Mouse (Mus musculus) midbrain, embryonic 11.5 days (tissue): Measurements from ENCODE around the gene Zfp853. TPM values are rescaled to one million over a fixed set of nuclear protein-coding genes. Genes with fewer than 3 reads are reported as not detected.

ENCODE experiments used
- ATAC-seq: fragments of 200-750 bp; cut with Nextera tagmentation; 2 replicates; pipeline ENCODE4 v1.8.0; 2017; ENCODE audit warnings: moderate TSS enrichment, moderate library complexity; ENCODE audit not compliant: low FRiP score
- DNase-seq: peaks from one replicate; pipeline ENCODE4 v3.0.0; 2015; ENCODE audit warnings: low spot score; ENCODE audit errors: missing footprints
- H3K27ac ChIP-seq: fragments of 300-500 bp; sonication (generic); 2 replicates; pipeline ENCODE4 v1.5.1; 2014; ENCODE audit warnings: low read depth, low read length
- H3K27me3 ChIP-seq: fragments of 300-500 bp; sonication (generic); 2 replicates; pipeline ENCODE4 v1.6.1; 2014; ENCODE audit warnings: mild to moderate bottlenecking, low read length, moderate library complexity, mixed read lengths; ENCODE audit not compliant: control insufficient read depth, insufficient read depth
- H3K36me3 ChIP-seq: fragments of 300-500 bp; sonication (generic); 2 replicates; pipeline ENCODE4 v1.6.1; 2014; ENCODE audit warnings: mild to moderate bottlenecking, low read length, moderate library complexity, mixed read lengths; ENCODE audit not compliant: control insufficient read depth, insufficient read depth
- H3K4me1 ChIP-seq: fragments of 300-500 bp; sonication (generic); 2 replicates; pipeline ENCODE4 v1.6.1; 2014; ENCODE audit warnings: low read length; ENCODE audit not compliant: control insufficient read depth, insufficient read depth
- H3K4me2 ChIP-seq: fragments of 300-500 bp; sonication (generic); 2 replicates; pipeline ENCODE4 v1.6.1; 2014; ENCODE audit warnings: mild to moderate bottlenecking, moderate library complexity
- H3K4me3 ChIP-seq: fragments of 300-500 bp; sonication (generic); 2 replicates; pipeline ENCODE4 v1.5.1; 2014; ENCODE audit warnings: low read depth, low read length
- H3K9ac ChIP-seq: fragments of 300-500 bp; sonication (generic); 2 replicates; pipeline ENCODE4 v1.6.1; 2014; ENCODE audit warnings: low read length
- H3K9me3 ChIP-seq: fragments of 300-500 bp; sonication (generic); 2 replicates; pipeline ENCODE4 v1.6.1; 2016; ENCODE audit warnings: low read length; ENCODE audit not compliant: control insufficient read depth
- WGBS: fragments of 180-500 bp; shearing (Covaris S2); extraction: QIAGEN DNeasy Blood & Tissue Kit; methylation state at CpG from one replicate; pipeline ENCODE4 v1.1.7; 2014; 5-methylcytosine and 5-hydroxymethylcytosine counted together
- polyA plus RNA-seq: library from polyadenylated mRNA; unstranded; fragments of >200 nt; fragmentation: Nextera tagmentation; extraction: Ambion mirVana; gene quantifications from 2 replicates; pipeline ENCODE4 v1.2.1, GENCODE M21; 2014

Zfp853 gene
- polyA plus RNA-seq, 1 experiment from 2014 or later = 0.08 TPM

- no peaks in the 10 kb centered on the region for H3K27me3 ChIP-seq
- H3K9me3 ChIP-seq = no peaks in the 10 kb centered on the region
- WGBS = 89% methylated on average over 4 of the region's 4 CpGs
- no peak overlapping the region for H3K9ac ChIP-seq
- no peak overlapping the region for H3K4me3 ChIP-seq
- no peaks in the 10 kb centered on the region for H3K4me1 ChIP-seq
- ATAC-seq (no peak), DNase-seq (no peak)
- no peak overlapping the region for H3K27ac ChIP-seq
- H3K4me2 ChIP-seq = no peak overlapping the region
- H3K36me3 ChIP-seq = peaks cover 37% of the 10 kb centered on the region
Observed at GRCm38 (mm10) chr5:143299686-143300085, 6.3 kb upstream of the Zfp853 start.

GRCm38 (mm10) chr5:143298391-143298790, 5.0 kb upstream of the Zfp853 start:
- Histone ChIP-seq H3K27ac (no peak overlapping the region), H3K9ac (no peak overlapping the region), H3K4me2 (no peak overlapping the region), H3K4me1 (no peaks in the 10 kb centered on the region), H3K36me3 (peaks cover 31% of the 10 kb centered on the region), H3K9me3 (no peaks in the 10 kb centered on the region), H3K4me3 (no peak overlapping the region), H3K27me3 (peaks cover 12% of the 10 kb centered on the region)
- WGBS = 95% methylated on average over 7 of the region's 7 CpGs
- DNase-seq (peak; percentile 89), ATAC-seq (no peak)

GRCm38 (mm10) chr5:143297986-143298385, 4.6 kb upstream of the Zfp853 start:
- whole genome bisulfite sequencing = 96% methylated on average over 9 of the region's 9 CpGs
- 0 out of 2 replicates have a peak, but pooled peaks cover 2% of the 10 kb centered on the region for H3K4me1 ChIP-seq
- H3K9ac ChIP-seq = no peak overlapping the region
- DNase-seq = no peak
- no peak overlapping the region for H3K4me2 ChIP-seq
- H3K27ac ChIP-seq = no peak overlapping the region
- peaks cover 30% of the 10 kb centered on the region for H3K36me3 ChIP-seq
- no peak overlapping the region for H3K4me3 ChIP-seq
- ATAC-seq = no peak
- no peaks in the 10 kb centered on the region for H3K9me3 ChIP-seq
- peaks cover 17% of the 10 kb centered on the region for H3K27me3 ChIP-seq

GRCm38 (mm10) chr5:143295330-143295729, 1.9 kb upstream of the Zfp853 start:
- Histone ChIP-seq H3K27ac (no peak overlapping the region), H3K4me1 (0 out of 2 replicates have a peak, but pooled peaks cover 2% of the 10 kb centered on the region), H3K27me3 (peaks cover 30% of the 10 kb centered on the region), H3K4me3 (no peak overlapping the region), H3K36me3 (peaks cover 9% of the 10 kb centered on the region; the same call in 1 of the 2 replicates), H3K9ac (no peak overlapping the region), H3K4me2 (no peak overlapping the region), H3K9me3 (no peaks in the 10 kb centered on the region)
- ATAC-seq = no peak
- DNase-seq = no peak
- WGBS = 93% methylated on average over 2 of the region's 2 CpGs

GRCm38 (mm10) chr5:143294862-143295261, 1.4 kb upstream of the Zfp853 start:
- ATAC-seq = no peak
- 94% methylated on average over 3 of the region's 3 CpGs for WGBS

GRCm38 (mm10) chr5:143292879-143293278, 544 bp downstream of the Zfp853 start:
- no peak overlapping the region for H3K27ac ChIP-seq
- H3K36me3 ChIP-seq = no peaks in the 10 kb centered on the region
- 2% methylated on average over 18 of the region's 19 CpGs for WGBS
- no peak for DNase-seq
- ATAC-seq = 0 out of 2 replicates have a peak, but pooled peaks have one; percentile 14
- H3K4me2 ChIP-seq = peak overlapping the region; percentile 42
- no peaks in the 10 kb centered on the region for H3K9me3 ChIP-seq
- peaks cover 51% of the 10 kb centered on the region for H3K27me3 ChIP-seq
- H3K9ac ChIP-seq = no peak overlapping the region
- H3K4me1 ChIP-seq = peaks cover 5% of the 10 kb centered on the region; the same call in 1 of the 2 replicates
- H3K4me3 ChIP-seq = peak overlapping the region; percentile 24

More at GRCm38 (mm10) chr5:143294862-143295261, 1.4 kb upstream of the Zfp853 start:
- no peak for DNase-seq
- Histone ChIP-seq H3K4me1 (0 out of 2 replicates have a peak, but pooled peaks cover 2% of the 10 kb centered on the region), H3K9ac (no peak overlapping the region), H3K4me2 (no peak overlapping the region), H3K4me3 (no peak overlapping the region), H3K27ac (no peak overlapping the region), H3K27me3 (peaks cover 31% of the 10 kb centered on the region), H3K36me3 (peaks cover 4% of the 10 kb centered on the region; the same call in 1 of the 2 replicates), H3K9me3 (no peaks in the 10 kb centered on the region)

- Histone ChIP-seq H3K27me3 (peaks cover 60% of the 10 kb centered on the region), H3K9me3 (no peaks in the 10 kb centered on the region), H3K4me3 (no peak overlapping the region), H3K4me1 (peaks cover 5% of the 10 kb centered on the region; the same call in 1 of the 2 replicates), H3K36me3 (no peaks in the 10 kb centered on the region), H3K9ac (no peak overlapping the region), H3K27ac (no peak overlapping the region), H3K4me2 (no peak overlapping the region)
- ATAC-seq (no peak), DNase-seq (no peak)
- 68% methylated on average over 9 of the region's 9 CpGs for WGBS
Observed at GRCm38 (mm10) chr5:143289299-143289698, 4.1 kb downstream of the Zfp853 start.

- H3K27me3 ChIP-seq = peaks cover 51% of the 10 kb centered on the region
- ATAC-seq = no peak
- no peak overlapping the region for H3K27ac ChIP-seq
- H3K4me3 ChIP-seq = peak overlapping the region; percentile 21
- peak; percentile 91 for DNase-seq
- peaks cover 5% of the 10 kb centered on the region; the same call in 1 of the 2 replicates for H3K4me1 ChIP-seq
- no peaks in the 10 kb centered on the region for H3K9me3 ChIP-seq
- H3K36me3 ChIP-seq = no peaks in the 10 kb centered on the region
- peak overlapping the region; percentile 36; the same call in 1 of the 2 replicates for H3K9ac ChIP-seq
- H3K4me2 ChIP-seq = peak overlapping the region; percentile 47
- 9% methylated on average over 8 of the region's 9 CpGs for WGBS
Observed at GRCm38 (mm10) chr5:143288378-143288911, 5.0 kb downstream of the Zfp853 start.

GRCm38 (mm10) chr5:143287774-143288328, 5.6 kb downstream of the Zfp853 start:
- Histone ChIP-seq H3K4me2 (peak overlapping the region; percentile 47), H3K4me3 (peak overlapping the region; percentile 21), H3K9ac (peak overlapping the region; percentile 36), H3K27ac (no peak overlapping the region), H3K4me1 (peaks cover 3% of the 10 kb centered on the region; the same call in 1 of the 2 replicates), H3K36me3 (no peaks in the 10 kb centered on the region), H3K27me3 (peaks cover 45% of the 10 kb centered on the region), H3K9me3 (no peaks in the 10 kb centered on the region)
- DNase-seq = peak; percentile 89
- 0 out of 2 replicates have a peak, but pooled peaks have one; percentile 30 for ATAC-seq
- WGBS = under 1% methylated on average over 48 of the region's 48 CpGs
